Mouse (Mus musculus) spleen, postnatal 36 days (tissue): ENCODE measurements around the gene Arl15.

Source experiments
- DNase-seq, 2 experiments: peaks; one replicate each; pipeline ENCODE4 v3.0.0; 2022; ENCODE audit warnings: low spot score in 2 of 2, mixed read lengths in 1 of 2

Arl15 gene

GRCm38 (mm10) chr13:113844717-113845116 lies 50.4 kb downstream of the Arl15 start:
- DNase-seq: no peak

- DNase-seq: no peak
These were observed 50.9 kb downstream of the Arl15 start for GRCm38 (mm10) chr13:113845229-113845628.

- DNase-seq: no peak
These were observed 52.1 kb downstream of the Arl15 start for GRCm38 (mm10) chr13:113846413-113846812.

GRCm38 (mm10) chr13:113850431-113851034 lies 56.2 kb downstream of the Arl15 start:
- DNase-seq: no peak

- DNase-seq: no peak
These were observed 57.5 kb downstream of the Arl15 start for GRCm38 (mm10) chr13:113851602-113852375.

GRCm38 (mm10) chr13:113852376-113852666 lies 58.0 kb downstream of the Arl15 start:
- no peak for DNase-seq

GRCm38 (mm10) chr13:113854146-113854545 lies 59.8 kb downstream of the Arl15 start:
- DNase-seq: no peak

- DNase-seq: no peak
These were observed 60.4 kb downstream of the Arl15 start for GRCm38 (mm10) chr13:113854551-113855312.

- no peak for DNase-seq
These were observed 62.6 kb downstream of the Arl15 start for GRCm38 (mm10) chr13:113856946-113857345.

GRCm38 (mm10) chr13:113858667-113859391 lies 64.5 kb downstream of the Arl15 start:
- no peak for DNase-seq

- peak in 1 of 2 experiments; percentile 27 for DNase-seq
These were observed 65.1 kb downstream of the Arl15 start for GRCm38 (mm10) chr13:113859392-113859776.

GRCm38 (mm10) chr13:113860816-113861215 lies 66.5 kb downstream of the Arl15 start:
- DNase-seq: no peak

- DNase-seq: no peak
These were observed 66.9 kb downstream of the Arl15 start for GRCm38 (mm10) chr13:113861231-113861630.

- DNase-seq: no peak
These were observed 68.6 kb downstream of the Arl15 start for GRCm38 (mm10) chr13:113862951-113863350.

- DNase-seq: no peak
These were observed 69.4 kb downstream of the Arl15 start for GRCm38 (mm10) chr13:113863688-113864087.

GRCm38 (mm10) chr13:113864278-113864677 lies 70.0 kb downstream of the Arl15 start:
- DNase-seq: no peak

GRCm38 (mm10) chr13:113864893-113865292 lies 70.6 kb downstream of the Arl15 start:
- DNase-seq: peak in 1 of 2 experiments; percentile 37

GRCm38 (mm10) chr13:113865378-113865777 lies 71.1 kb downstream of the Arl15 start:
- no peak for DNase-seq

GRCm38 (mm10) chr13:113865806-113866205 lies 71.5 kb downstream of the Arl15 start:
- peak; percentile 17 to 36 for DNase-seq

GRCm38 (mm10) chr13:113867736-113868135 lies 73.4 kb downstream of the Arl15 start:
- DNase-seq: no peak

GRCm38 (mm10) chr13:113869212-113870205 lies 75.2 kb downstream of the Arl15 start:
- DNase-seq: peak; percentile 41
